Mouse (Mus musculus): ENCODE results near the gene Enox1. TPM values are rescaled to one million over a fixed set of nuclear protein-coding genes. Genes with fewer than 3 reads are reported as not detected.
A peak's percentile ranks its signal among the peaks of the same experiment; 100 is the strongest.

The Enox1 gene
- polyA plus RNA-seq, 1 experiment from 2014 or later = 2.4 TPM

GRCm38 (mm10) chr14:77225346-77225745, 68.8 kb downstream of the Enox1 start:
- no peak overlapping the region for H3K9ac ChIP-seq (ENCODE audit: low read length)
- H3K36me3 ChIP-seq (ENCODE audit: control insufficient read depth, insufficient read depth, low read length) = no peaks in the 10 kb centered on the region
- no peaks in the 10 kb centered on the region for H3K4me1 ChIP-seq (replicated peaks; ENCODE audit: control insufficient read depth, insufficient read depth, low read length)
- H3K4me3 ChIP-seq (ENCODE audit: low read length) = no peak overlapping the region
- no peaks in the 10 kb centered on the region for H3K27me3 ChIP-seq (ENCODE audit: control insufficient read depth, insufficient read depth, low read depth, low read length)
- H3K27ac ChIP-seq (ENCODE audit: low read length) = no peak overlapping the region
- ATAC-seq (ENCODE audit: low read depth) = no peak
- no peak overlapping the region for H3K4me2 ChIP-seq (ENCODE audit: low read depth, low read length)
- H3K9me3 ChIP-seq (ENCODE audit: control insufficient read depth, low read length) = no peaks in the 10 kb centered on the region
- 64% methylated on average over 10 of the region's 10 CpGs for WGBS

- no peak for ATAC-seq (ENCODE audit: low read depth)
- H3K36me3 ChIP-seq (ENCODE audit: control insufficient read depth, insufficient read depth, low read length) = no peaks in the 10 kb centered on the region
- H3K27me3 ChIP-seq (ENCODE audit: control insufficient read depth, insufficient read depth, low read depth, low read length) = no peaks in the 10 kb centered on the region
- 73% methylated on average over 2 of the region's 2 CpGs for WGBS
- H3K4me1 ChIP-seq (replicated peaks; ENCODE audit: control insufficient read depth, insufficient read depth, low read length) = no peaks in the 10 kb centered on the region
- H3K9me3 ChIP-seq (ENCODE audit: control insufficient read depth, low read length) = no peaks in the 10 kb centered on the region
- H3K4me3 ChIP-seq (ENCODE audit: low read length) = no peak overlapping the region
- H3K4me2 ChIP-seq (ENCODE audit: low read depth, low read length) = no peak overlapping the region
- H3K9ac ChIP-seq (ENCODE audit: low read length) = no peak overlapping the region
- H3K27ac ChIP-seq (ENCODE audit: low read length) = no peak overlapping the region
Measured at GRCm38 (mm10) chr14:77238811-77239210, 82.2 kb downstream of the Enox1 start.

GRCm38 (mm10) chr14:77239360-77239759, 82.8 kb downstream of the Enox1 start:
- Histone ChIP-seq H3K9ac (ENCODE audit: low read length) (no peak overlapping the region), H3K4me1 (replicated peaks; ENCODE audit: control insufficient read depth, insufficient read depth, low read length) (no peaks in the 10 kb centered on the region), H3K4me2 (ENCODE audit: low read depth, low read length) (no peak overlapping the region), H3K27ac (ENCODE audit: low read length) (no peak overlapping the region), H3K27me3 (ENCODE audit: control insufficient read depth, insufficient read depth, low read depth, low read length) (no peaks in the 10 kb centered on the region), H3K4me3 (ENCODE audit: low read length) (no peak overlapping the region), H3K36me3 (ENCODE audit: control insufficient read depth, insufficient read depth, low read length) (no peaks in the 10 kb centered on the region), H3K9me3 (ENCODE audit: control insufficient read depth, low read length) (no peaks in the 10 kb centered on the region)
- WGBS = 31% methylated on average over 4 of the region's 4 CpGs
- ATAC-seq (ENCODE audit: low read depth) = no peak

GRCm38 (mm10) chr14:77246977-77247376, 90.4 kb downstream of the Enox1 start:
- no peak overlapping the region for H3K9ac ChIP-seq (ENCODE audit: low read length)
- no peak overlapping the region for H3K27ac ChIP-seq (ENCODE audit: low read length)
- H3K4me3 ChIP-seq (ENCODE audit: low read length) = no peak overlapping the region
- 49% methylated on average over 3 of the region's 3 CpGs for WGBS
- H3K4me2 ChIP-seq (ENCODE audit: low read depth, low read length) = no peak overlapping the region
- H3K27me3 ChIP-seq (ENCODE audit: control insufficient read depth, insufficient read depth, low read depth, low read length) = no peaks in the 10 kb centered on the region
- H3K9me3 ChIP-seq (ENCODE audit: control insufficient read depth, low read length) = no peaks in the 10 kb centered on the region
- peak; percentile 56; the same call in 1 of the 2 replicates for ATAC-seq (ENCODE audit: low read depth)
- H3K36me3 ChIP-seq (ENCODE audit: control insufficient read depth, insufficient read depth, low read length) = no peaks in the 10 kb centered on the region
- H3K4me1 ChIP-seq (replicated peaks; ENCODE audit: control insufficient read depth, insufficient read depth, low read length) = no peaks in the 10 kb centered on the region

GRCm38 (mm10) chr14:77248426-77248825, 91.9 kb downstream of the Enox1 start:
- Histone ChIP-seq H3K9ac (ENCODE audit: low read length) (no peak overlapping the region), H3K4me2 (ENCODE audit: low read depth, low read length) (no peak overlapping the region), H3K4me1 (replicated peaks; ENCODE audit: control insufficient read depth, insufficient read depth, low read length) (no peaks in the 10 kb centered on the region), H3K27ac (ENCODE audit: low read length) (no peak overlapping the region), H3K4me3 (ENCODE audit: low read length) (no peak overlapping the region), H3K9me3 (ENCODE audit: control insufficient read depth, low read length) (no peaks in the 10 kb centered on the region), H3K27me3 (ENCODE audit: control insufficient read depth, insufficient read depth, low read depth, low read length) (no peaks in the 10 kb centered on the region), H3K36me3 (ENCODE audit: control insufficient read depth, insufficient read depth, low read length) (no peaks in the 10 kb centered on the region)
- no peak for ATAC-seq (ENCODE audit: low read depth)
- 71% methylated on average over 5 of the region's 5 CpGs for WGBS

- Histone ChIP-seq H3K4me1 (replicated peaks; ENCODE audit: control insufficient read depth, insufficient read depth, low read length) (no peaks in the 10 kb centered on the region), H3K4me3 (ENCODE audit: low read length) (no peak overlapping the region), H3K27me3 (ENCODE audit: control insufficient read depth, insufficient read depth, low read depth, low read length) (no peaks in the 10 kb centered on the region), H3K9ac (ENCODE audit: low read length) (no peak overlapping the region), H3K4me2 (ENCODE audit: low read depth, low read length) (no peak overlapping the region), H3K27ac (ENCODE audit: low read length) (no peak overlapping the region), H3K9me3 (ENCODE audit: control insufficient read depth, low read length) (no peaks in the 10 kb centered on the region), H3K36me3 (ENCODE audit: control insufficient read depth, insufficient read depth, low read length) (no peaks in the 10 kb centered on the region)
- 63% methylated on average over 7 of the region's 7 CpGs for WGBS
- ATAC-seq (ENCODE audit: low read depth) = no peak
Measured at GRCm38 (mm10) chr14:77248946-77249345, 92.4 kb downstream of the Enox1 start.

- WGBS = 54% methylated on average over 2 of the region's 2 CpGs
- H3K4me3 ChIP-seq (ENCODE audit: low read length) = no peak overlapping the region
- no peaks in the 10 kb centered on the region for H3K36me3 ChIP-seq (ENCODE audit: control insufficient read depth, insufficient read depth, low read length)
- no peak overlapping the region for H3K4me2 ChIP-seq (ENCODE audit: low read depth, low read length)
- no peaks in the 10 kb centered on the region for H3K27me3 ChIP-seq (ENCODE audit: control insufficient read depth, insufficient read depth, low read depth, low read length)
- no peaks in the 10 kb centered on the region for H3K9me3 ChIP-seq (ENCODE audit: control insufficient read depth, low read length)
- ATAC-seq (ENCODE audit: low read depth) = no peak
- H3K27ac ChIP-seq (ENCODE audit: low read length) = no peak overlapping the region
- H3K4me1 ChIP-seq (replicated peaks; ENCODE audit: control insufficient read depth, insufficient read depth, low read length) = no peaks in the 10 kb centered on the region
- no peak overlapping the region for H3K9ac ChIP-seq (ENCODE audit: low read length)
Measured at GRCm38 (mm10) chr14:77250652-77251238, 94.2 kb downstream of the Enox1 start.

- 36% methylated on average over 3 of the region's 3 CpGs for WGBS
- Histone ChIP-seq H3K9me3 (ENCODE audit: control insufficient read depth, low read length) (no peaks in the 10 kb centered on the region), H3K27me3 (ENCODE audit: control insufficient read depth, insufficient read depth, low read depth, low read length) (no peaks in the 10 kb centered on the region), H3K4me3 (ENCODE audit: low read length) (no peak overlapping the region), H3K4me2 (ENCODE audit: low read depth, low read length) (no peak overlapping the region), H3K4me1 (replicated peaks; ENCODE audit: control insufficient read depth, insufficient read depth, low read length) (no peaks in the 10 kb centered on the region), H3K36me3 (ENCODE audit: control insufficient read depth, insufficient read depth, low read length) (no peaks in the 10 kb centered on the region), H3K9ac (ENCODE audit: low read length) (no peak overlapping the region), H3K27ac (ENCODE audit: low read length) (no peak overlapping the region)
- ATAC-seq (ENCODE audit: low read depth) = no peak
Measured at GRCm38 (mm10) chr14:77255201-77255600, 98.6 kb downstream of the Enox1 start.

- H3K4me2 ChIP-seq (ENCODE audit: low read depth, low read length) = no peak overlapping the region
Measured at GRCm38 (mm10) chr14:77255711-77256110, 99.1 kb downstream of the Enox1 start.

GRCm38 (mm10) chr14:77256943-77257342, 100.4 kb downstream of the Enox1 start:
- Histone ChIP-seq H3K4me3 (ENCODE audit: low read length) (no peak overlapping the region), H3K4me2 (ENCODE audit: low read depth, low read length) (no peak overlapping the region), H3K4me1 (replicated peaks; ENCODE audit: control insufficient read depth, insufficient read depth, low read length) (no peaks in the 10 kb centered on the region), H3K27me3 (ENCODE audit: control insufficient read depth, insufficient read depth, low read depth, low read length) (no peaks in the 10 kb centered on the region), H3K27ac (ENCODE audit: low read length) (no peak overlapping the region), H3K36me3 (ENCODE audit: control insufficient read depth, insufficient read depth, low read length) (no peaks in the 10 kb centered on the region), H3K9me3 (ENCODE audit: control insufficient read depth, low read length) (no peaks in the 10 kb centered on the region), H3K9ac (ENCODE audit: low read length) (no peak overlapping the region)
- WGBS = 74% methylated on average over 2 of the region's 2 CpGs
- no peak for ATAC-seq (ENCODE audit: low read depth)

More at GRCm38 (mm10) chr14:77255711-77256110, 99.1 kb downstream of the Enox1 start:
- WGBS = 84% methylated on average over 6 of the region's 6 CpGs
- no peak for ATAC-seq (ENCODE audit: low read depth)
- Histone ChIP-seq H3K4me3 (ENCODE audit: low read length) (no peak overlapping the region), H3K36me3 (ENCODE audit: control insufficient read depth, insufficient read depth, low read length) (no peaks in the 10 kb centered on the region), H3K27me3 (ENCODE audit: control insufficient read depth, insufficient read depth, low read depth, low read length) (no peaks in the 10 kb centered on the region), H3K4me1 (replicated peaks; ENCODE audit: control insufficient read depth, insufficient read depth, low read length) (no peaks in the 10 kb centered on the region), H3K9me3 (ENCODE audit: control insufficient read depth, low read length) (no peaks in the 10 kb centered on the region), H3K27ac (ENCODE audit: low read length) (no peak overlapping the region), H3K9ac (ENCODE audit: low read length) (no peak overlapping the region)
